Mouse (Mus musculus) small intestine, adult 2 months (tissue): ENCODE measurements around the gene Pcbp2. TPM values are rescaled to one million over a fixed set of nuclear protein-coding genes. Genes with fewer than 3 reads are reported as not detected.
A peak's percentile ranks its signal among the peaks of the same experiment; 100 is the strongest.

ENCODE experiments used
- H3K27ac ChIP-seq: fragments of 200-500 bp; 2 replicates; pipeline ENCODE4 v1.5.1; 2012; ENCODE audit warnings: low read depth, low read length, control low read depth, inconsistent platforms; ENCODE audit not compliant: insufficient read depth
- H3K27me3 ChIP-seq: fragments of 200-500 bp; 2 replicates; pipeline ENCODE4 v1.6.1; 2012; ENCODE audit warnings: mild to moderate bottlenecking, moderate library complexity, low read length, inconsistent platforms; ENCODE audit not compliant: control insufficient read depth, insufficient read depth
- H3K36me3 ChIP-seq: fragments of 200-500 bp; 2 replicates; pipeline ENCODE4 v1.6.1; 2012; ENCODE audit warnings: mild to moderate bottlenecking, low read length, control low read depth, inconsistent platforms; ENCODE audit not compliant: control insufficient read depth, insufficient read depth
- H3K4me1 ChIP-seq: fragments of 200-500 bp; 2 replicates; pipeline ENCODE4 v1.6.1; 2012; ENCODE audit warnings: low read length, inconsistent platforms, mixed read lengths; ENCODE audit not compliant: control insufficient read depth, insufficient read depth, insufficient read length
- H3K4me3 ChIP-seq: fragments of 200-500 bp; 2 replicates; pipeline ENCODE4 v1.5.1; 2012; ENCODE audit warnings: low read depth, mild to moderate bottlenecking, control low read depth, inconsistent platforms, low read length, moderate library complexity
- CTCF ChIP-seq: fragments of 200-500 bp; IDR thresholded peaks from 2 replicates; pipeline ENCODE4 v1.5.1; 2012; ENCODE audit warnings: low read depth, mild to moderate bottlenecking, control low read depth, inconsistent platforms, low read length, moderate library complexity, mixed read lengths; ENCODE audit not compliant: insufficient replicate concordance, insufficient read length; ENCODE audit errors: extremely low read depth
- POLR2A ChIP-seq: fragments of 200-500 bp; IDR thresholded peaks from 2 replicates; pipeline ENCODE4 v1.6.1; 2012; ENCODE audit warnings: low read depth, mild to moderate bottlenecking, control low read depth, inconsistent platforms, low read length, moderate library complexity
- WGBS: fragments of 180-500 bp; shearing (Covaris S2); methylation state at CpG from one replicate; pipeline ENCODE4 v1.1.7; 2018; 5-methylcytosine and 5-hydroxymethylcytosine counted together
- polyA plus RNA-seq: library from polyadenylated mRNA; depleted of rRNA; stranded (reverse); fragments of >200 nt; gene quantifications from 2 replicates; pipeline ENCODE4 v1.2.3, GENCODE M21; 2012

Pcbp2 gene
- polyA plus RNA-seq, 1 experiment: 442 TPM

DNA sequence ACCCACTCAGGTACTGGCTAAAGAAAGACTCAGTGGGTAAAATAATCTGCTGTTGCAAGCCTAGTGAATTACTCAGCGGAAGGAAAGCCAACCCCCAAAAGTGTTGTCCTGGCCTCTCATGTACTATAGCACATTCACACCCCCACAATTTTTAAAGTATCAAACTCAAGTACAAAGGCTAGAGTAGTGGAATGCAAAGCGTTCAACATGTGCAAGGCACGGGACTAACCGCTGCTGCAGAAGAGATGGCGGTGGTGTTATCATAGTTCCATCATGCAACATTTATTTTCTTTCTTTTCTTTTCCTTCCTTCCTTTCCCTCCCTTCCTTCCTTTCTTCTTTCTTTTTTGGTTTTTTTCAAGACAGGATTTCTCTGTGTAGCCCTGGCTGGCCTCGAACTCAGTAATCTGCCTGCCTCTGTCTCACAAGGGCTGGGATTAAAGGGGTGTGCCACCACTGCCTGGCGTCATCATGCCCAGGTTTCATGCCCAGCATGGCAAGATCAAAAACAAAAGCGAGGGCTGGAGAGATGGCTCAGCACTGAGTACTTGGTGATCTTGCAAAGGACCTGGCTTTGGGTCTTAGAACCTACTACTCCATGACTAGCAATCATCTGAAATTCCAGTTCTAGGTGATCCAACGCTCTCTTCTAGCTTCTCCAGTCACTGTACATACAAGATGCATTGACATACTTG lies 35.6 kb downstream of the Pcbp2 start:
- H3K27me3 ChIP-seq: no peaks in the 10 kb centered on the region
- H3K4me3 ChIP-seq: no peak overlapping the region
- peaks cover 17% of the 10 kb centered on the region for H3K36me3 ChIP-seq
- H3K27ac ChIP-seq: no peak overlapping the region
- TF ChIP-seq POLR2A (no peak), CTCF (no peak)
- H3K4me1 ChIP-seq: peaks cover 23% of the 10 kb centered on the region
- 59% methylated on average over 9 of the region's 9 CpGs for WGBS

DNA sequence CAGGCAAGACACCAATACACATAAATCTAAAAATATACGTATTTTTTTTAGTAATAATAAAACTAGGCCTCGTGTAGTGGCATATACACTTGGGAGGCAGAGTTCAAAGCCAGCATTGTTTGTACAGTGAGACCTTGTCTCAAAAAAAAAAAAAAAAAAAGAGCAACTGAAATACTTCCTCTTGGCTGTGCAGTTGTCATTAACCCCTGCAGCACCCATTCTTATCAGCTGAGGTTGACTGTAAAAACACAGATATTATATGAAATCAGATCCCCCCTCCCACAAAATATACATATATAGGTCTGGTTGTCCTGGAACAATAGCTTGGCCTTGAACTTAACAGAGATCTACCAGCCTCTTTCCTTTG lies 36.1 kb downstream of the Pcbp2 start:
- Histone ChIP-seq H3K36me3 (peaks cover 12% of the 10 kb centered on the region), H3K4me1 (peaks cover 17% of the 10 kb centered on the region), H3K27me3 (no peaks in the 10 kb centered on the region), H3K27ac (no peak overlapping the region), H3K4me3 (no peak overlapping the region)
- TF ChIP-seq POLR2A (no peak), CTCF (no peak)
- 4% methylated on average over 2 of the region's 2 CpGs for WGBS

DNA sequence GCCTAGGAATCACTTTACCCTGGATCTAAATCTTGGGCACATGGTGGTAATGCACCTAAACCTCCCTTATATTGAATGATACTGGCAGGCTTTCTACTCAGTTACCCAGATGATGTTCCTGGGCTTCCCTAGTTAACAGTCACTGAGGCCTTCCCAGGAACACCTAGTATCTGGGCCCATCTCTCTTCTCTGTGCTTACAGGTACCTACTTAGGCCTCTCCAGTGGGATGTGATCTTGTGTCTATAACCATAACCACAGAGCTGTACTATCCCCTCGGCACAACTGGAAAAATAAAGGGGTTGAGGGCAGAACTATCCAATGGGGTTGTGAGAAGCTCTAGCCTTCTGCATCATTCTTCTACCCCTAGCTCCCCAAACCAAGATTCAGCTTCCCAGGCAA lies 36.5 kb downstream of the Pcbp2 start:
- Histone ChIP-seq H3K27ac (no peak overlapping the region), H3K27me3 (no peaks in the 10 kb centered on the region), H3K36me3 (peaks cover 12% of the 10 kb centered on the region), H3K4me1 (peaks cover 15% of the 10 kb centered on the region), H3K4me3 (no peak overlapping the region)
- TF ChIP-seq POLR2A (no peak), CTCF (no peak)
- WGBS: 91% methylated on average over 1 of the region's 1 CpGs

DNA sequence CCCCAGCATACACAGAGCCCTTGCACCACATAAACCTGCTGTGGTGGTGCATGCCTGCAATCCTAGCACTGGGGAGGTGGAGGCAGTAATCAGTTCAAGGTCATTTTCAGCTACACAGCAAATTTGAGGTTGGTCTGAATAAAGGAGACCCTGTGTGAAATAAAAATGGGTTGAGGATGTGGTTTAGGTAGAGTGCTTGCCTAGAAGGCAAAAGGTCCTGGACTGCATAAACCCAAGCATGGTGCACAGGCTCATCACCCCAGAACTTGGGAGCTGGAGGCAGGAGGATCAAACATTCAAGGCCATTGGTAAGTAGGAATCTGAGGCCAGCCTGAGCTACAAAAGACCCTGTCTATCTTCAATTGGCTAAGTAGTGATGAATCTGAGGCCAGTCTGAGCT lies 37.2 kb downstream of the Pcbp2 start:
- TF ChIP-seq POLR2A: no peak
- no peak for TF ChIP-seq CTCF
- H3K4me3 ChIP-seq: no peak overlapping the region
- H3K4me1 ChIP-seq: peaks cover 8% of the 10 kb centered on the region
- peaks cover 12% of the 10 kb centered on the region for H3K36me3 ChIP-seq
- H3K27me3 ChIP-seq: no peaks in the 10 kb centered on the region
- H3K27ac ChIP-seq: no peak overlapping the region

DNA sequence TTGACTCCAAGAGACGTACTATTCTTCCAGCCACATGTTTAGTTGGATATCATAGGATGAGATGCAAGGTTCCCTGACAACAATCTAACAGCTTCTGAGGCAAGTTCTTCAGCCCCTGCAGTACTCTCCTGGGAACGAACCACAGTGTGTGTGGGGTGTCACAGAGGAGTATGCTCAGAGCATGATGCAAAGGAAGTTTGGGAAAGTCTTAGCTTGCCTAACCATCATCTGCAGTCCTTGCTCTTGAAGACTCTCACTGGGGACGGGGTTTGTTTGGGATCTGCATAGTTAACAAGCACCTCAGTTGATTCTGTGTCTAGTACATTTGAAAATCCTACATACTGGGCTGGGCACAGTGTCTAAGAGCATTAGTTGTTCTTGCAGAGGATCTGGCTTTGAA lies 38.0 kb downstream of the Pcbp2 start:
- Histone ChIP-seq H3K4me1 (peaks cover 8% of the 10 kb centered on the region), H3K27me3 (no peaks in the 10 kb centered on the region), H3K36me3 (peaks cover 10% of the 10 kb centered on the region), H3K4me3 (no peak overlapping the region), H3K27ac (no peak overlapping the region)
- no peak for TF ChIP-seq CTCF
- TF ChIP-seq POLR2A: no peak
- 82% methylated on average over 3 of the region's 3 CpGs for WGBS

DNA sequence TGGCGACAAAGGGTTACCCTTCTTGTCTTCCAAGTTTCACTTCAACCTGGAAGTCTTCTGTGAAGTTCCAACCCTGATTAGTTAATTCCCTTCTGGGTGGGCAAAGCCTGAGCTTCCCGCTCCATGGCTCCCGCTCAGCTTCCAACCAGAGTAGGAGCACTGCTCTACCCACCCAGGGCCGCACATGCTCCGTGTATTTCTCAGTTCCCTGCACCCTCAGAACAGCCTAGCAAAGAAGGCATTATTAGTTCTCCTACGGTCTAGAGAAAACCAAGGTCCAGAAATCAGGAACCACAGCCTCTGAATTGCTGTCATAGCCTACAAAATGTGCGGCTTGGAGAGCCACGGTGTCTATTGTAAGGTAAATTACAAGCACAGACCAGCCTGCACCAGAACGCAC lies 39.8 kb downstream of the Pcbp2 start:
- Histone ChIP-seq H3K4me1 (peaks cover 8% of the 10 kb centered on the region), H3K27me3 (no peaks in the 10 kb centered on the region), H3K4me3 (peak overlapping the region; percentile 93), H3K36me3 (no peaks in the 10 kb centered on the region), H3K27ac (no peak overlapping the region)
- no peak for TF ChIP-seq CTCF
- no peak for TF ChIP-seq POLR2A
- 31% methylated on average over 9 of the region's 9 CpGs for WGBS

DNA sequence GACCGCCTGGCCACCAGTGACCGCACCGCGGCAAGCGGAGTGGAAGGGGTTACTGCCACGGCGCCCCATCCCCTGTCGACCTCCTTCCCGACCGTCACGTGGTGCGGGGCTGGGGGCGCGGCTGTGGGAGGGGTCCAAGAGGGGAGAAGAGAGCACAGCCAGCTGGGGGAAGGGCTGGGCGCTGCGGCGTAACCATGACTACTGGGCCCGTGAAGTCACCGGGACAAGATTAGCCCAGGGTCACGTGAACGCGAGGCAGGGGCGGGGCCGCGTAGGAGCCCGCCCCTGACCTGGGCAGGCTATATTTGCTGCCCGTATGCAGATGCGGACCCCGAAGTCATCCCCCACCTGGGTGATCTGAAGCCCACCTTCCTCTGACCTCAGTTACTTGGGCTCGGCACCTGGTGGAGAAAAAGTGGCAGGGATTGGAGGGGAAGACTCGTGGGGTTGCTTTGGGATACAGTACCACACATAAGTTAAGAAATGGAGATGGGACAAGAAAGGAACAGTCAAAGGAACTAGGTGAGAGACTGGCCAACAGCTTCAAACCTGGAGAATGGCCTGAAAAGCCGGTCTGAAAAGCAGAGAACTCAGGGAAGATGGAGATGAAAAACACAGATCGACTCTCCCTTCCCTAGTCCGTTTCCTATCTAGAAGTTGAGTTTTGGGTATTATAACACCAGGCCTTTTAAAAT lies 40.4 kb downstream of the Pcbp2 start:
- Histone ChIP-seq H3K27ac (no peak overlapping the region), H3K27me3 (no peaks in the 10 kb centered on the region), H3K4me1 (peaks cover 8% of the 10 kb centered on the region), H3K4me3 (peak overlapping the region; percentile 93), H3K36me3 (no peaks in the 10 kb centered on the region)
- 4% methylated on average over 34 of the region's 34 CpGs for WGBS
- TF ChIP-seq CTCF (no peak), POLR2A (no peak)
